Mouse (Mus musculus): Measurements from ENCODE around the gene Pacsin2. TPM values are rescaled to one million over a fixed set of nuclear protein-coding genes. Genes with fewer than 3 reads are reported as not detected.

Pacsin2 gene
- polyA plus RNA-seq, 1 experiment, result not detected

DNA sequence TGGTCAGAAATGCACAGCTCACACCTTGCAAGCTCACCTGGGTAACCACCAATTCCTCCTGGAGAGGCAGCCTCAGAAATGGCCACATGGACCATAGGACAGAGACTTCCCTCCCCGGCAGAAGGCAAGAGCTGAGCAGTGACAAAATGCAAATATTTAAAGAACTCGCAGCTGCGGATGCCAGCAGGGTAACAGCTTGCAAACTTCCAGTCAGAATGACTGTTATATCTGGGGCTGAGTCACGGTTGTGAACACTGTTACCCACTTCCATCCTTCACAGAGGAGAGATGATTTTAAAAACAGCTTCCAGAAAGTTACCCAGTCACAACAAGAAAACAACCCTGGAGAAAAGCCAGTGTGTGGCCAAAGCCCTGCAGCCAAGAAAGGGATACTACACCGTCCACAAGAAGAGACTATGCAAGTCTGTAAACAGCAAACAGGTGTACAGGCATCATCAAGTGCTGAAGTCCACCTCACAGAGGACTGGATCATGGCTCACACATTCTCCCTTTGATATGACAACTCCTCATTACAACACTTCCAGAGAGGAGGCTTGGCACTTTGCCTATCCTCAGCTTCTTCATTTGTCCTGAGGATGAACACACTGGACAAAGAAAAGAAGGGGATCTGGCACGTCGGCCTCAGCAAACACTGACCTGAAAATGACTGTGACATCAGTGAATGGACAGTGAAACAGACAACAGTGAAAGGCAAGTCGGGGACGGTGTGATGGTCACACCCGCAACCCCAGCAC lies 16.4 kb downstream of the Pacsin2 start:
- Histone ChIP-seq H3K4me1 (ENCODE audit: control insufficient read depth, insufficient read depth, low read length) (peaks cover 41% of the 10 kb centered on the region), H3K4me3 (ENCODE audit: insufficient read depth, low read depth, low read length) (peak overlapping the region; percentile 39), H3K27ac (ENCODE audit: insufficient read depth, low read depth, low read length) (peak overlapping the region; percentile 80)
- TF ChIP-seq CTCF (IDR thresholded peaks at IDR 0.05; ENCODE audit: insufficient read depth, low read depth, low read length), result no peak
- WGBS, result 43% methylated on average over 10 of the region's 10 CpGs

DNA sequence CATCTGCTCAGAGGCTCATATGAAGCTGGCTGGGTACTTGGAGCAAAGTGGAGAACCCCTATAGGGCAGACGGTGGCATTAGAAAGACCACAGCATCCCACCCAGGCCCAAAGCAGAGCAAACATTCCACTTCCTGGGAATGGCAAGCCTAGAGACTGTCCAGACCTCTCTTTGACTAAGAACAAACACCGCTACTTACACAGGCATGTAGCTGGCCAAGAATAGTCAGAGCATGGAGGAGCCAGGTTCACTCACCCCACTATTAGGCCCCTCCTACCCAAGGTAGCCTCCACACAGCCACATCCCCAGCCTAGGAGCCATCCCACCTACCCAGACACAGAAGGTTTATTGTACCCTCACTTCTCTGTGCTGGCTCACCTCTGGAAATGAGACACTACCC lies 18.5 kb downstream of the Pacsin2 start:
- 57% methylated on average over 2 of the region's 2 CpGs for WGBS
- TF ChIP-seq CTCF (IDR thresholded peaks at IDR 0.05; ENCODE audit: insufficient read depth, low read depth, low read length), result no peak
- TF ChIP-seq POLR2A (IDR thresholded peaks at IDR 0.05; ENCODE audit: insufficient read depth, low read depth, low read length), result no peak
- peak overlapping the region; percentile 31 for H3K4me3 ChIP-seq (ENCODE audit: insufficient read depth, low read depth, low read length)
- peak overlapping the region; percentile 88 for H3K27ac ChIP-seq (ENCODE audit: insufficient read depth, low read depth, low read length)
- peaks cover 32% of the 10 kb centered on the region for H3K4me1 ChIP-seq (ENCODE audit: control insufficient read depth, insufficient read depth, low read length)

DNA sequence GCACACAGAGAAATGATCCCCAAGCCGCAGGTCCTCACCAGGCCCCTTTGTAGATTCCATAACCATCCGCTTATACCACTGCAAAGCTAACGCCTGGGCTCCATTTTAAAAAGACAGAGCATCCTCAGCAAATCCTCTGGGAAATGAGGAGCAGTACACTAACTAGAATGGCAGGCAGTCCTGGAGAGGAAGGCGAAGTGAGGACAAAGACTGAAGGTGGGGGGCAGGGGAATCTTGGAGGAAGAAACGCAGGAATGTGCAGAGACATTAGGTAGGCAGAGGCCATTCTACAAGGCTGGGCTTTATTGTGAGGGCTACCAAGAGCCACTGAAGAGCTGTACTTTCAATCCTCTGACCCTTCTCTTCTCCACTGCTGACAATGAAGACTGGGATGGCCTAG lies 19.0 kb downstream of the Pacsin2 start:
- H3K27ac ChIP-seq (ENCODE audit: insufficient read depth, low read depth, low read length), result peak overlapping the region; percentile 88
- peaks cover 32% of the 10 kb centered on the region for H3K4me1 ChIP-seq (ENCODE audit: control insufficient read depth, insufficient read depth, low read length)
- TF ChIP-seq CTCF (IDR thresholded peaks at IDR 0.05; ENCODE audit: insufficient read depth, low read depth, low read length), result no peak
- TF ChIP-seq POLR2A (IDR thresholded peaks at IDR 0.05; ENCODE audit: insufficient read depth, low read depth, low read length), result no peak
- peak overlapping the region; percentile 31 for H3K4me3 ChIP-seq (ENCODE audit: insufficient read depth, low read depth, low read length)
- 70% methylated on average over 5 of the region's 5 CpGs for WGBS

DNA sequence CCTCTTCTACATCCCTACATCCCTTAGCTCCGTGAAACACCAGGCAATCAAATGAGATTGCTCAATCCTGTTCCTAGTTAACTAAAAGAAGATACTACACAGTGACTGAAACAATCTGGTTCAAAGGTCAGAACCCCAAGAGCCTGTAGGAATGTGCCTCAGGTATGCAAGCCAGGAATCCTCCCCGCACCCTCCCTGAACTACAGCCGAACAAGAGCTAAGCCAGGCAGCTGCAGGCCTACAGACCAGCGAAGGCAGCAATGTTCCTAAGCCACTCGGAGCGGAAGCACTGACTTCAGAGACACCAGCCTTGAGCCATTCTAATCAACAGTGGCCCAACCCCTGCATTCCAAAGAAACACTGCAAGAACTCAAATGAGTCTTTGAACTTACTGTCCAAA lies 20.0 kb downstream of the Pacsin2 start:
- 75% methylated on average over 6 of the region's 6 CpGs for WGBS
- TF ChIP-seq POLR2A (IDR thresholded peaks at IDR 0.05; ENCODE audit: insufficient read depth, low read depth, low read length) (no peak), CTCF (IDR thresholded peaks at IDR 0.05; ENCODE audit: insufficient read depth, low read depth, low read length) (no peak)
- Histone ChIP-seq H3K4me3 (ENCODE audit: insufficient read depth, low read depth, low read length) (no peak overlapping the region), H3K4me1 (ENCODE audit: control insufficient read depth, insufficient read depth, low read length) (peaks cover 30% of the 10 kb centered on the region), H3K27ac (ENCODE audit: insufficient read depth, low read depth, low read length) (no peak overlapping the region; the same call in 1 of the 2 replicates)

DNA sequence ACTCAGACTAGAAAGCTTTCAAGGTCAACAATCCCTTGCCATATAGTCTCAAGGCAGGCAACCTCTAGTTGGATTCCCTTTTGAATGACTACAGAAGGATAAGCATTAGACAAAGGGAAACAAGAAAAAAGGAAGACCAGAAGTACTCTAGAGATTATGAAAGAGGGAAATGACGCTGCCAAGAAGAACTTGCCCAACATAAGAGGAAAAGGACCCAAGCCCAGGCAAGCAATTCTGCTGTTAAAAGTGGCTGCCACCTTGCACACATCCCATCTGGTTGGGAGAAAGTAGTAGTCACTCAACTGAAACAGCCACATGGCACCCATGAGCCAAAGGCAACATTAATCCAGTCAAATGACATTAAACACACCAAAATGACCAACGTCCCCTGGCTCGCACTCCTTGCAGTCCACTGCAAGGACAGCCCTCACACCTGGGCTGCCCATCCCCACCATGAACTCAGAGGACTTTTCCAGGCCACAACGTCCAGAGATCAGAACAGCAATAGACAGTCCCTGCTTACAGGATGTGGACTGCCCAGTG lies 21.8 kb downstream of the Pacsin2 start:
- H3K4me3 ChIP-seq (ENCODE audit: insufficient read depth, low read depth, low read length), result no peak overlapping the region
- TF ChIP-seq CTCF (IDR thresholded peaks at IDR 0.05; ENCODE audit: insufficient read depth, low read depth, low read length), result no peak
- no peak for TF ChIP-seq POLR2A (IDR thresholded peaks at IDR 0.05; ENCODE audit: insufficient read depth, low read depth, low read length)
- peaks cover 21% of the 10 kb centered on the region; the same call in 1 of the 2 replicates for H3K4me1 ChIP-seq (ENCODE audit: control insufficient read depth, insufficient read depth, low read length)
- 91% methylated on average over 4 of the region's 4 CpGs for WGBS
- H3K27ac ChIP-seq (ENCODE audit: insufficient read depth, low read depth, low read length), result no peak overlapping the region

DNA sequence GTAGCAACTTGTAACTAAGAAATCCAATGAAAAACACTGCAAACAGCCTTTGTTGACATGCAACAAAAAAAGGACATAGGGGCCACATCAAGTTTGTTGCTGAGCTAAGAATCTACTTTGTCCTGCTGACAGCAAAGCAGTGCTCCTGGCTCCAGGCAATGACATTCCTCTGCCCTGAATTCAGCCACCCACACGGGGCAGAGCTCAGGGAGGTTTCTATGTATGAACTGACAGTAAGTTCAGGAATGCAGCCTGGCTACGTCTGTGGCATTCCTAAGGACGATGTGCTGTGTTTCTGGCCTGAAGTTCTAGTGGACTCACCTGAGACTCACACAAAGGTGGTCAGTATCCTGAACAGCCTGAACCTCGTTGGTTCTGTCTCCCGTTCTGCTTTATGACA lies 23.7 kb downstream of the Pacsin2 start:
- no peak for TF ChIP-seq CTCF (IDR thresholded peaks at IDR 0.05; ENCODE audit: insufficient read depth, low read depth, low read length)
- no peak for TF ChIP-seq POLR2A (IDR thresholded peaks at IDR 0.05; ENCODE audit: insufficient read depth, low read depth, low read length)
- H3K27ac ChIP-seq (ENCODE audit: insufficient read depth, low read depth, low read length), result peak overlapping the region; percentile 8; the same call in 1 of the 2 replicates
- peaks cover 24% of the 10 kb centered on the region for H3K4me1 ChIP-seq (ENCODE audit: control insufficient read depth, insufficient read depth, low read length)
- WGBS, result 54% methylated on average over 5 of the region's 5 CpGs
- no peak overlapping the region for H3K4me3 ChIP-seq (ENCODE audit: insufficient read depth, low read depth, low read length)

DNA sequence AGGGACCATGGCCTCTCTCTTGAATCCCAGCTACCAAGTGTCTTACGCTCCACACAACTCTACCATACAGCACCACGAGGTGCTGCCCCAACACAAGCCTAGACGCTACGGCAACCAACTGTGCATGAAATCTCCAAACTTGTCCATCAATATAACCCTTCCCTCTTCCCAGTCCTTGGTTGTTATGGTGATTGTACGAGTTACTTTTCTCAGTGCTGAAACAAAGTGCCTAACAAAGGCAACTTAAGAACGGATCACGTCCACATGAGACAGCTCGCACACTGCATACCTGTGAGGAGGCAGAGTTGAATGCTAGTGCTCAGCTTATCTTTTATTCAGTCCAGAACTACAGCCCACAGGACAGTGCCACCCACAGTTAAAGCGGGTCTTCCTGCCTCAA lies 27.9 kb downstream of the Pacsin2 start:
- 73% methylated on average over 9 of the region's 9 CpGs for WGBS
- Histone ChIP-seq H3K4me3 (ENCODE audit: insufficient read depth, low read depth, low read length) (no peak overlapping the region), H3K4me1 (ENCODE audit: control insufficient read depth, insufficient read depth, low read length) (peaks cover 36% of the 10 kb centered on the region), H3K27ac (ENCODE audit: insufficient read depth, low read depth, low read length) (peak overlapping the region; percentile 59; the same call in 1 of the 2 replicates)
- no peak for TF ChIP-seq POLR2A (IDR thresholded peaks at IDR 0.05; ENCODE audit: insufficient read depth, low read depth, low read length)
- TF ChIP-seq CTCF (IDR thresholded peaks at IDR 0.05; ENCODE audit: insufficient read depth, low read depth, low read length), result no peak

DNA sequence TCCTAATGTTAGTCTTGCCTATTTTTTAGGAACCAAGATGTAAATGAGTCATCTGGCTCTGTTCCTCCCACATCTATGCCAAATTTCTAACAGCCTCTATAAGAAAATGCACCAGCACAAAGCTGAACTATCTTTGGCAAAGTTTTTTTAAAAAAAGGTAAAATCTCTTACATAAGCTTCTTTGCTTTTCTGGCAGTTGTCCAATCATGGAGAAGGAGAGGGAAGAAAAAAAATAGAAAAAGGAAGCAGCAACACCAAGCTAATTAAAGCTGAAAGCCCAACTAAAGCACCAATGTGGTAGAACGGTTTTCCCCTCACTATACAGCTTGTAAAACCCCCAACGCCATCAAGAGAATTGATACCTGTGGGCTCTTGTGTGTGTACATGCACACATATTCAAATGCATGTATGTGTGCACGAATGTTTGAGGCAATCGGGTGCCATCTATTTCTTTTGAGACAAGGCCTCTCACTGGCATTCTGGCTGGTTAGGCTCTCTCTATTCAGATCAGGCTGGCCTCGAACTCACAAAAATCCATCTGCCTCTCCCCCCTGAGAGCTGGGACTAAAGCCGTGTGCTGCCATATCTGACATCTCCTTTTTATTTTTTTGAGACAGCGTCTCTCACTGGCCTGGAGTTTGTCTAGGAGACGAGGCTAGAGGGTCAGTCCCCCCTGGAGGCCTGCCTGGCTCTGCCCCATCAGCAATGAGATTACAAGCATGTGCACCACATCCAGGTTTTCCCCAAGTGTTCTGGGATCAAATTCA lies 28.9 kb downstream of the Pacsin2 start:
- 48% methylated on average over 8 of the region's 8 CpGs for WGBS
- TF ChIP-seq POLR2A (IDR thresholded peaks at IDR 0.05; ENCODE audit: insufficient read depth, low read depth, low read length) (no peak), CTCF (IDR thresholded peaks at IDR 0.05; ENCODE audit: insufficient read depth, low read depth, low read length) (no peak)
- Histone ChIP-seq H3K4me3 (ENCODE audit: insufficient read depth, low read depth, low read length) (no peak overlapping the region), H3K27ac (ENCODE audit: insufficient read depth, low read depth, low read length) (peak overlapping the region; percentile 59), H3K4me1 (ENCODE audit: control insufficient read depth, insufficient read depth, low read length) (peaks cover 32% of the 10 kb centered on the region)

DNA sequence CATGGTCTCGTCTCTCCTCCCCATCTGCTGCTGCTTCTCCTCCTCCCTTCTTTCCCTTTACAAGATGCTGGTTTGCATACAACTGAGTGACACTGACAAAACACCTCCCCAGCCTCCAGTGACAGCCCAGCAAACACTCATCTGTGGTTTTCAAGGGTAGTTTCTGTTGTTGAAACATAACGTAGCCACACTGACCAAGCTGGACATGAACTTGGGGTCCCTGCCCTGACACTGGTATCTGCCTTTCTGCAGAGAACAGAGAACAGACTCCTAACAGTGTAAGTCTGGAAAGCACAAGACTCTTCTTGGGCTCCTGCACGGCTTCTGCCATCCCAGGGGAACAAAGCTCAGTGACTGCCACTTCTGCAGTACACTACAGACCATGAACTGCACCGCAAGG lies 29.7 kb downstream of the Pacsin2 start:
- 51% methylated on average over 4 of the region's 4 CpGs for WGBS
- Histone ChIP-seq H3K27ac (ENCODE audit: insufficient read depth, low read depth, low read length) (peak overlapping the region; percentile 91), H3K4me1 (ENCODE audit: control insufficient read depth, insufficient read depth, low read length) (peaks cover 31% of the 10 kb centered on the region), H3K4me3 (ENCODE audit: insufficient read depth, low read depth, low read length) (no peak overlapping the region)
- TF ChIP-seq CTCF (IDR thresholded peaks at IDR 0.05; ENCODE audit: insufficient read depth, low read depth, low read length) (no peak), POLR2A (IDR thresholded peaks at IDR 0.05; ENCODE audit: insufficient read depth, low read depth, low read length) (no peak)

All from olfactory bulb, adult 2 months (tissue).